Mouse (Mus musculus): ENCODE results near the gene Sema4d. TPM values are rescaled to one million over a fixed set of nuclear protein-coding genes. Genes with fewer than 3 reads are reported as not detected.

Gene Sema4d
- polyA plus RNA-seq, 1 experiment from 2014 or later = 7.1 TPM

GRCm38 (mm10) chr13:51791604-51792003 lies 1.9 kb downstream of the Sema4d start:
- no peak overlapping the region for H3K27ac ChIP-seq
- 0 out of 2 replicates have a peak overlapping the region, but pooled peaks have one; percentile 94 for H3K4me2 ChIP-seq (replicated peaks)
- no peak for ATAC-seq (ENCODE audit: insufficient number of reproducible peaks, insufficient read depth, low FRiP score, low TSS enrichment)
- H3K9me3 ChIP-seq = no peaks in the 10 kb centered on the region
- no peaks in the 10 kb centered on the region for H3K36me3 ChIP-seq
- H3K4me3 ChIP-seq = no peak overlapping the region
- H3K4me1 ChIP-seq = peaks cover 19% of the 10 kb centered on the region
- WGBS = 67% methylated on average over 3 of the region's 3 CpGs
- H3K9ac ChIP-seq = no peak overlapping the region
- H3K27me3 ChIP-seq = peaks cover 16% of the 10 kb centered on the region

GRCm38 (mm10) chr13:51790793-51791192 lies 2.8 kb downstream of the Sema4d start:
- H3K9ac ChIP-seq = no peak overlapping the region
- no peak overlapping the region for H3K4me3 ChIP-seq
- H3K4me1 ChIP-seq = peaks cover 19% of the 10 kb centered on the region
- no peaks in the 10 kb centered on the region for H3K36me3 ChIP-seq
- peaks cover 16% of the 10 kb centered on the region for H3K27me3 ChIP-seq
- no peak for ATAC-seq (ENCODE audit: insufficient number of reproducible peaks, insufficient read depth, low FRiP score, low TSS enrichment)
- no peak overlapping the region for H3K27ac ChIP-seq
- no peaks in the 10 kb centered on the region for H3K9me3 ChIP-seq
- 80% methylated on average over 5 of the region's 5 CpGs for WGBS
- H3K4me2 ChIP-seq (replicated peaks) = no peak overlapping the region

- H3K27ac ChIP-seq = no peak overlapping the region
- H3K4me3 ChIP-seq = no peak overlapping the region
- peaks cover 32% of the 10 kb centered on the region for H3K4me1 ChIP-seq
- H3K36me3 ChIP-seq = no peaks in the 10 kb centered on the region
- ATAC-seq (ENCODE audit: insufficient number of reproducible peaks, insufficient read depth, low FRiP score, low TSS enrichment) = no peak
- H3K27me3 ChIP-seq = peaks cover 15% of the 10 kb centered on the region
- no peak overlapping the region for H3K9ac ChIP-seq
- WGBS = 63% methylated on average over 2 of the region's 2 CpGs
- no peak overlapping the region for H3K4me2 ChIP-seq (replicated peaks)
- H3K9me3 ChIP-seq = no peaks in the 10 kb centered on the region
Observed at GRCm38 (mm10) chr13:51787858-51788257, 5.7 kb downstream of the Sema4d start.

- Histone ChIP-seq H3K36me3 (no peaks in the 10 kb centered on the region), H3K27ac (no peak overlapping the region), H3K9ac (no peak overlapping the region), H3K4me2 (replicated peaks) (no peak overlapping the region), H3K4me3 (no peak overlapping the region), H3K9me3 (no peaks in the 10 kb centered on the region), H3K4me1 (peaks cover 20% of the 10 kb centered on the region), H3K27me3 (peaks cover 2% of the 10 kb centered on the region)
- 78% methylated on average over 4 of the region's 4 CpGs for WGBS
- no peak for ATAC-seq (ENCODE audit: insufficient number of reproducible peaks, insufficient read depth, low FRiP score, low TSS enrichment)
Observed at GRCm38 (mm10) chr13:51786616-51787015, 6.9 kb downstream of the Sema4d start.

- ATAC-seq (ENCODE audit: insufficient number of reproducible peaks, insufficient read depth, low FRiP score, low TSS enrichment) = no peak
- WGBS = 84% methylated on average over 8 of the region's 8 CpGs
- H3K27ac ChIP-seq = 0 out of 2 replicates have a peak overlapping the region, but pooled peaks have one; percentile 63
- H3K9ac ChIP-seq = no peak overlapping the region
- no peaks in the 10 kb centered on the region for H3K27me3 ChIP-seq
- H3K9me3 ChIP-seq = no peaks in the 10 kb centered on the region
- H3K4me3 ChIP-seq = no peak overlapping the region
- H3K4me1 ChIP-seq = peaks cover 17% of the 10 kb centered on the region
- H3K4me2 ChIP-seq (replicated peaks) = no peak overlapping the region
- H3K36me3 ChIP-seq = no peaks in the 10 kb centered on the region
Observed at GRCm38 (mm10) chr13:51784476-51784875, 9.1 kb downstream of the Sema4d start.

GRCm38 (mm10) chr13:51783857-51784256 lies 9.7 kb downstream of the Sema4d start:
- Histone ChIP-seq H3K27ac (peak overlapping the region; percentile 63), H3K4me1 (peaks cover 17% of the 10 kb centered on the region), H3K4me2 (replicated peaks) (no peak overlapping the region), H3K9ac (no peak overlapping the region; the same call in 1 of the 2 replicates), H3K27me3 (no peaks in the 10 kb centered on the region), H3K4me3 (no peak overlapping the region), H3K9me3 (no peaks in the 10 kb centered on the region), H3K36me3 (no peaks in the 10 kb centered on the region)
- WGBS = 48% methylated on average over 6 of the region's 6 CpGs
- no peak for ATAC-seq (ENCODE audit: insufficient number of reproducible peaks, insufficient read depth, low FRiP score, low TSS enrichment)

- Histone ChIP-seq H3K9ac (no peak overlapping the region), H3K36me3 (no peaks in the 10 kb centered on the region), H3K27ac (no peak overlapping the region), H3K4me2 (replicated peaks) (no peak overlapping the region), H3K27me3 (no peaks in the 10 kb centered on the region), H3K4me1 (peaks cover 23% of the 10 kb centered on the region), H3K4me3 (no peak overlapping the region), H3K9me3 (no peaks in the 10 kb centered on the region)
- ATAC-seq (ENCODE audit: insufficient number of reproducible peaks, insufficient read depth, low FRiP score, low TSS enrichment) = no peak
- WGBS = 86% methylated on average over 10 of the region's 10 CpGs
Observed at GRCm38 (mm10) chr13:51780509-51781155, 12.9 kb downstream of the Sema4d start.

- Histone ChIP-seq H3K4me1 (peaks cover 20% of the 10 kb centered on the region), H3K36me3 (no peaks in the 10 kb centered on the region), H3K27ac (no peak overlapping the region), H3K4me2 (replicated peaks) (no peak overlapping the region), H3K27me3 (no peaks in the 10 kb centered on the region), H3K9ac (no peak overlapping the region), H3K4me3 (no peak overlapping the region), H3K9me3 (no peaks in the 10 kb centered on the region)
- ATAC-seq (ENCODE audit: insufficient number of reproducible peaks, insufficient read depth, low FRiP score, low TSS enrichment) = no peak
- 81% methylated on average over 25 of the region's 25 CpGs for WGBS
Observed at GRCm38 (mm10) chr13:51778983-51779962, 14.3 kb downstream of the Sema4d start.

GRCm38 (mm10) chr13:51778351-51778982 lies 15.1 kb downstream of the Sema4d start:
- Histone ChIP-seq H3K9ac (no peak overlapping the region), H3K9me3 (no peaks in the 10 kb centered on the region), H3K27me3 (no peaks in the 10 kb centered on the region), H3K36me3 (no peaks in the 10 kb centered on the region), H3K27ac (no peak overlapping the region), H3K4me2 (replicated peaks) (no peak overlapping the region), H3K4me1 (peaks cover 12% of the 10 kb centered on the region), H3K4me3 (no peak overlapping the region)
- ATAC-seq (ENCODE audit: insufficient number of reproducible peaks, insufficient read depth, low FRiP score, low TSS enrichment) = no peak; the same call in 1 of the 2 replicates
- WGBS = 90% methylated on average over 11 of the region's 11 CpGs

- Histone ChIP-seq H3K36me3 (no peaks in the 10 kb centered on the region), H3K9ac (no peak overlapping the region), H3K9me3 (no peaks in the 10 kb centered on the region), H3K4me2 (replicated peaks) (no peak overlapping the region), H3K27ac (no peak overlapping the region), H3K4me1 (peaks cover 8% of the 10 kb centered on the region; the same call in 1 of the 2 replicates), H3K27me3 (no peaks in the 10 kb centered on the region), H3K4me3 (no peak overlapping the region)
- 63% methylated on average over 6 of the region's 6 CpGs for WGBS
- ATAC-seq (ENCODE audit: insufficient number of reproducible peaks, insufficient read depth, low FRiP score, low TSS enrichment) = no peak
Observed at GRCm38 (mm10) chr13:51777738-51778274, 15.7 kb downstream of the Sema4d start.

- no peak overlapping the region for H3K9ac ChIP-seq
- H3K4me2 ChIP-seq (replicated peaks) = no peak overlapping the region
- H3K27ac ChIP-seq = no peak overlapping the region
- WGBS = 23% methylated on average over 11 of the region's 11 CpGs
- no peak overlapping the region for H3K4me3 ChIP-seq
- peak; percentile 44; the same call in 1 of the 2 replicates for ATAC-seq (ENCODE audit: insufficient number of reproducible peaks, insufficient read depth, low FRiP score, low TSS enrichment)
- H3K4me1 ChIP-seq = peaks cover 8% of the 10 kb centered on the region; the same call in 1 of the 2 replicates
- H3K36me3 ChIP-seq = no peaks in the 10 kb centered on the region
- H3K27me3 ChIP-seq = no peaks in the 10 kb centered on the region
- no peaks in the 10 kb centered on the region for H3K9me3 ChIP-seq
Observed at GRCm38 (mm10) chr13:51777048-51777737, 16.4 kb downstream of the Sema4d start.

Measured in embryonic facial prominence, embryonic 12.5 days (tissue).